ENCODE assay signal across 16 mouse cellular contexts in genomic region chr19:48300440-48301231, GRCm38 (mm10).
DNase-seq lines count a peak whose midpoint lies in the region; ATAC-seq and TF ChIP-seq lines count a peak whose summit lies in the region.
"Had no signal": no experiment of that assay in that cellular context is flagged by ENCODE, and none has a peak within 500 bp of the region (broad histone marks: within the 10 kb centered on the region; RNA-seq: fewer than 3 reads in every experiment).

No protein-coding gene starts in this region.

- peak; percentile 24 to 43 for DNase-seq in cerebellum, postnatal 14 days
- DNase-seq in cerebellum, adult 9-10 months = no peak
- peak; percentile 64 for DNase-seq in forebrain, embryonic 14.5 days (ENCODE audit: low spot score)
- no peak for DNase-seq in lung, adult 2 months
- DNase-seq in thymus, postnatal 0 days (ENCODE audit: low spot score) = no peak
- DNase-seq: adrenal gland, postnatal 10 days; cerebellum, adult 9-11 months; kidney, postnatal 25 days; lung, embryonic 14.5 days; right cerebral cortex, adult 18-20 months had no signal

- WGBS in forebrain, embryonic 14.5 days = 9% methylated on average over 14 of the region's 14 CpGs
- 21% methylated on average over 14 of the region's 14 CpGs for WGBS in hindbrain, embryonic 16.5 days
- WGBS in neural tube, embryonic 12.5 days = 25% methylated on average over 14 of the region's 14 CpGs
- 63% methylated on average over 14 of the region's 14 CpGs for WGBS in lung, adult 2 months
- whole genome bisulfite sequencing in kidney, embryonic 16.5 days = 62% methylated on average over 14 of the region's 14 CpGs

- H3K4me3 ChIP-seq in forebrain, embryonic 14.5 days (ENCODE audit: low read depth, low read length) = no peak overlapping the region
- H3K4me3 ChIP-seq in hindbrain, embryonic 16.5 days (ENCODE audit: low read length) = no peak overlapping the region
- no peak overlapping the region for H3K4me3 ChIP-seq in neural tube, embryonic 12.5 days
- H3K4me3 ChIP-seq in lung, adult 2 months (replicated peaks; ENCODE audit: extremely low read depth, low read depth, low read length) = no peak overlapping the region
- H3K4me3 ChIP-seq in kidney, embryonic 16.5 days (ENCODE audit: low read length) = no peak overlapping the region
- H3K4me3 ChIP-seq: embryonic facial prominence, embryonic 13.5 days; heart, embryonic 15.5 days; limb, embryonic 15.5 days had no signal

- no peaks in the 10 kb centered on the region for H3K9me3 ChIP-seq in forebrain, embryonic 14.5 days (replicated peaks; ENCODE audit: control insufficient read depth, low read length)
- no peaks in the 10 kb centered on the region for H3K9me3 ChIP-seq in hindbrain, embryonic 16.5 days (ENCODE audit: control insufficient read depth, low read length)
- H3K9me3 ChIP-seq in neural tube, embryonic 12.5 days = no peaks in the 10 kb centered on the region
- no peaks in the 10 kb centered on the region for H3K9me3 ChIP-seq in kidney, embryonic 16.5 days (ENCODE audit: low read length)
- H3K9me3 ChIP-seq: embryonic facial prominence, embryonic 13.5 days; heart, embryonic 15.5 days; limb, embryonic 15.5 days had no signal

- peaks cover 8% of the 10 kb centered on the region for H3K4me1 ChIP-seq in forebrain, embryonic 14.5 days (ENCODE audit: control insufficient read depth, insufficient read depth, low read length)
- H3K4me1 ChIP-seq in hindbrain, embryonic 16.5 days (ENCODE audit: control insufficient read depth, insufficient read depth, low read depth, low read length) = peaks cover 14% of the 10 kb centered on the region
- peaks cover 12% of the 10 kb centered on the region; the same call in 1 of the 2 replicates for H3K4me1 ChIP-seq in neural tube, embryonic 12.5 days
- H3K4me1 ChIP-seq in lung, adult 2 months (ENCODE audit: control insufficient read depth, insufficient read depth, low read length) = no peaks in the 10 kb centered on the region
- H3K4me1 ChIP-seq in kidney, embryonic 16.5 days (ENCODE audit: insufficient read depth, low read length) = no peaks in the 10 kb centered on the region
- H3K4me1 ChIP-seq: heart, embryonic 15.5 days had no signal

- ATAC-seq in forebrain, embryonic 14.5 days = peak; percentile 77; the same call in 1 of the 2 replicates
- ATAC-seq in hindbrain, embryonic 16.5 days = peak; percentile 86
- 0 out of 2 replicates have a peak, but pooled peaks have one; percentile 63 for ATAC-seq in neural tube, embryonic 12.5 days (ENCODE audit: low FRiP score, low read depth)
- ATAC-seq in kidney, embryonic 16.5 days (ENCODE audit: low FRiP score, low TSS enrichment) = no peak

- no peak overlapping the region for H3K9ac ChIP-seq in forebrain, embryonic 14.5 days (ENCODE audit: low read length)
- H3K9ac ChIP-seq in hindbrain, embryonic 16.5 days (ENCODE audit: low read depth, low read length) = 0 out of 2 replicates have a peak overlapping the region, but pooled peaks have one; percentile 10
- no peak overlapping the region for H3K9ac ChIP-seq in neural tube, embryonic 12.5 days
- no peak overlapping the region for H3K9ac ChIP-seq in kidney, embryonic 16.5 days (replicated peaks; ENCODE audit: low read length)
- H3K9ac ChIP-seq: embryonic facial prominence, embryonic 13.5 days; heart, embryonic 15.5 days; limb, embryonic 15.5 days; lung, embryonic 14.5 days had no signal

- H3K4me2 ChIP-seq in forebrain, embryonic 14.5 days (ENCODE audit: low read length) = peak overlapping the region; percentile 28; the same call in 1 of the 2 replicates
- peak overlapping the region; percentile 26; the same call in 1 of the 2 replicates for H3K4me2 ChIP-seq in hindbrain, embryonic 16.5 days (ENCODE audit: low read length)
- H3K4me2 ChIP-seq in neural tube, embryonic 12.5 days (replicated peaks) = peak overlapping the region; percentile 12
- H3K4me2 ChIP-seq in kidney, embryonic 16.5 days (replicated peaks; ENCODE audit: low read depth, low read length) = no peak overlapping the region
- H3K4me2 ChIP-seq: embryonic facial prominence, embryonic 13.5 days; heart, embryonic 15.5 days; limb, embryonic 15.5 days; lung, embryonic 14.5 days had no signal

- TF ChIP-seq POLR2A in lung, adult 2 months (IDR thresholded peaks at IDR 0.05; ENCODE audit: borderline replicate concordance, extremely low read depth, low read depth, low read length) = no peak

- no peak for TF ChIP-seq CTCF in lung, adult 2 months (IDR thresholded peaks at IDR 0.05; ENCODE audit: insufficient read depth, low read length)

- H3K27ac ChIP-seq in forebrain, embryonic 14.5 days (ENCODE audit: low read depth, low read length) = peak overlapping the region; percentile 52; the same call in 1 of the 2 replicates
- 0 out of 2 replicates have a peak overlapping the region, but pooled peaks have one; percentile 31 for H3K27ac ChIP-seq in hindbrain, embryonic 16.5 days (ENCODE audit: low read depth, low read length)
- no peak overlapping the region for H3K27ac ChIP-seq in neural tube, embryonic 12.5 days
- no peak overlapping the region for H3K27ac ChIP-seq in kidney, embryonic 16.5 days (ENCODE audit: low read length)
- H3K27ac ChIP-seq: embryonic facial prominence, embryonic 13.5 days; heart, embryonic 15.5 days; limb, embryonic 15.5 days had no signal

- no peaks in the 10 kb centered on the region for H3K36me3 ChIP-seq in forebrain, embryonic 14.5 days (ENCODE audit: control insufficient read depth, insufficient read depth, low read length)
- H3K36me3 ChIP-seq in hindbrain, embryonic 16.5 days (ENCODE audit: control insufficient read depth, insufficient read depth, low read length) = no peaks in the 10 kb centered on the region
- no peaks in the 10 kb centered on the region for H3K36me3 ChIP-seq in neural tube, embryonic 12.5 days
- no peaks in the 10 kb centered on the region for H3K36me3 ChIP-seq in kidney, embryonic 16.5 days (ENCODE audit: insufficient read depth, low read length)
- H3K36me3 ChIP-seq: embryonic facial prominence, embryonic 13.5 days; heart, embryonic 15.5 days; limb, embryonic 15.5 days had no signal

- no peaks in the 10 kb centered on the region for H3K27me3 ChIP-seq in forebrain, embryonic 14.5 days (replicated peaks; ENCODE audit: control insufficient read depth, insufficient read depth, low read length)
- no peaks in the 10 kb centered on the region for H3K27me3 ChIP-seq in hindbrain, embryonic 16.5 days (replicated peaks; ENCODE audit: control insufficient read depth, insufficient read depth, low read length)
- H3K27me3 ChIP-seq in neural tube, embryonic 12.5 days (replicated peaks) = no peaks in the 10 kb centered on the region
- H3K27me3 ChIP-seq in kidney, embryonic 16.5 days (ENCODE audit: insufficient read depth, low read length) = no peaks in the 10 kb centered on the region
- H3K27me3 ChIP-seq: embryonic facial prominence, embryonic 13.5 days; heart, embryonic 15.5 days; limb, embryonic 15.5 days had no signal

Comparison
In these comparisons a context has a peak if more than half of its experiments do, and no peak if none do; other contexts are left out.
1. DNase-seq: peak in cerebellum, postnatal 14 days (2 of 2) and forebrain, embryonic 14.5 days (single experiment); none in cerebellum, adult 9-10 months (single experiment), lung, adult 2 months (single experiment) and thymus, postnatal 0 days (single experiment).
2. H3K27ac ChIP-seq: peak in forebrain, embryonic 14.5 days (single experiment) and hindbrain, embryonic 16.5 days (single experiment); none in neural tube, embryonic 12.5 days (single experiment) and kidney, embryonic 16.5 days (single experiment).